Comparison of ENCODE assay signal across 14 mouse cellular contexts in the genomic region with DNA sequence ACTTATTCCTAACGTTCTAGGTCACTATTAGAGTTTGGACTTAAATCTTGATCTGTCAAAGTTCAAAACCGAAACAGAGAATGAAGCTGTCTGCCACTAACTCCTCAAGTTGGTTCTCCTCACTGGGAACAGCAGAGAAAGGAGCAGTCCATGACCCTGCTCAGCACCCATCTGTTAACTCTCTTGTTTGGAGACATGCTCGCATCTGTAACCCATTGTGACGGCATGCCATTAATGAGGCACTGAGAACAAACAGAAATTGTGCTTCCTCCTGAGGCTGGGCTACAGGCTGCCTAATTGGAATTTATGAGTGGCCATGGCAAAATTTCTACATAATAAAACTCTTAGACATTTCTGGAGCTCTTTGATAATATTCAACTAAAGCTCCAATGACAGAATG.
DNase-seq lines count a peak whose midpoint lies in the region; ATAC-seq and TF ChIP-seq lines count a peak whose summit lies in the region.
"Had no signal": no experiment of that assay in that cellular context is flagged by ENCODE, and none has a peak within 500 bp of the region (broad histone marks: within the 10 kb centered on the region; RNA-seq: fewer than 3 reads in every experiment).

No protein-coding gene starts in this region.

- no peak for TF ChIP-seq CTCF in embryonic fibroblast, embryonic 13.5 days (IDR thresholded peaks at IDR 0.05; ENCODE audit: borderline replicate concordance, insufficient read depth, low read length)

- TF ChIP-seq POLR2A in embryonic fibroblast, embryonic 13.5 days (IDR thresholded peaks at IDR 0.05; ENCODE audit: low read depth, low read length): no peak

- DNase-seq in layer of hippocampus, adult 11-12 months (ENCODE audit: low spot score): peak; percentile 17
- no peak for DNase-seq in layer of hippocampus, postnatal 10 days (ENCODE audit: low spot score in 2 of 2)
- peak; percentile 39 for DNase-seq in embryo, embryonic 10.5 days (ENCODE audit: low spot score)
- DNase-seq in retina, embryonic 14.5 days (ENCODE audit: low spot score): peak; percentile 65
- no peak for DNase-seq in T-cell, adult 2 months (ENCODE audit: low spot score)
- DNase-seq: adrenal gland, adult 2 months; cerebellum, adult 9-10 months; lung, adult 2 months; right cerebral cortex, postnatal 14 days had no signal

- H3K4me1 ChIP-seq in embryonic fibroblast, embryonic 13.5 days (ENCODE audit: control insufficient read depth, insufficient read depth, low read length): peaks cover 5% of the 10 kb centered on the region
- H3K4me1 ChIP-seq: embryonic facial prominence, embryonic 15.5 days; hindbrain, embryonic 12.5 days had no signal

- no peak overlapping the region for H3K4me3 ChIP-seq in embryonic fibroblast, embryonic 13.5 days (ENCODE audit: insufficient read depth, low read length)
- H3K4me3 ChIP-seq: embryonic facial prominence, embryonic 15.5 days; hindbrain, embryonic 12.5 days had no signal

- no peak for ATAC-seq in granulocyte monocyte progenitor cell, adult 5-6 weeks (replicated peaks; ENCODE audit: poor library complexity, severe bottlenecking)
- ATAC-seq: intestine, embryonic 16.5 days had no signal

- H3K27ac ChIP-seq in embryonic fibroblast, embryonic 13.5 days (ENCODE audit: insufficient read depth, low read length): peak overlapping the region; percentile 100; the same call in 1 of the 2 replicates
- H3K27ac ChIP-seq: hindbrain, embryonic 12.5 days had no signal

Comparison
In these comparisons a context has a peak if more than half of its experiments do, and no peak if none do; other contexts are left out.
1. DNase-seq: peak in layer of hippocampus, adult 11-12 months (single experiment), embryo, embryonic 10.5 days (single experiment) and retina, embryonic 14.5 days (single experiment); none in layer of hippocampus, postnatal 10 days (0 of 2) and T-cell, adult 2 months (single experiment).